Mouse (Mus musculus) testis, adult 2 months (tissue): Measurements from ENCODE around the gene Ttll13.

Experiments
- CTCF ChIP-seq: fragments of 200-500 bp; IDR thresholded peaks from 2 replicates; pipeline ENCODE4 v1.5.1; 2012; ENCODE audit warnings: low read depth, mild to moderate bottlenecking, inconsistent platforms, low read length, moderate library complexity; ENCODE audit not compliant: control insufficient read depth, insufficient read depth, insufficient replicate concordance
- POLR2A ChIP-seq: fragments of 200-500 bp; IDR thresholded peaks from 2 replicates; pipeline ENCODE4 v1.6.1; 2012; ENCODE audit warnings: low read depth, mild to moderate bottlenecking, inconsistent platforms, low read length, moderate library complexity; ENCODE audit not compliant: control insufficient read depth

DNA sequence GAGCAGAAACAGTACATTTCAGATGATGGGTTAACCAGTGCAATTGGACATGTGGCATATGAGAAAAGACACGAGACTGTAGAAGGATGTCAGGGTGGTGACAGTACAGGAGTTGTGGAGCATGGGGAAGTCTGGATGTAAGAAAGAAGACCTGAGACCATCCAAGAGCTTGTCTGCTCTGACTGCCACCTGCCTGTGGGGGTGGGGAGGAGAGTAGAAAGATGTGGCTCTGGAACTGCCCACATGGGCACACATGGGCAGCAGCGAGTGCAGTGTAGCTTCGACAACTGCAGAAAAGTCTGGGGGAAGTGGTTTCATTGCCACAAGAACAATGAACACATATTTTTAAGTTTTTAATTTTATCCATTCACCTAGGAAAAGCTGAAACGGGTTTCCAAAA lies 48.8 kb upstream of the Ttll13 start:
- no peak for TF ChIP-seq CTCF
- TF ChIP-seq POLR2A = no peak
